Mouse (Mus musculus) liver, embryonic 14.5 days (tissue): Measurements from ENCODE around the gene Med24.

Experiments
- CTCF ChIP-seq: IDR thresholded peaks from 2 replicates; pipeline ENCODE4 v1.5.1; 2016; ENCODE audit warnings: antibody characterized with exemption, low read depth, control low read depth
- EP300 ChIP-seq: IDR thresholded peaks from 2 replicates; pipeline ENCODE4 v1.6.1; 2016; ENCODE audit warnings: antibody characterized with exemption, low read depth

DNA sequence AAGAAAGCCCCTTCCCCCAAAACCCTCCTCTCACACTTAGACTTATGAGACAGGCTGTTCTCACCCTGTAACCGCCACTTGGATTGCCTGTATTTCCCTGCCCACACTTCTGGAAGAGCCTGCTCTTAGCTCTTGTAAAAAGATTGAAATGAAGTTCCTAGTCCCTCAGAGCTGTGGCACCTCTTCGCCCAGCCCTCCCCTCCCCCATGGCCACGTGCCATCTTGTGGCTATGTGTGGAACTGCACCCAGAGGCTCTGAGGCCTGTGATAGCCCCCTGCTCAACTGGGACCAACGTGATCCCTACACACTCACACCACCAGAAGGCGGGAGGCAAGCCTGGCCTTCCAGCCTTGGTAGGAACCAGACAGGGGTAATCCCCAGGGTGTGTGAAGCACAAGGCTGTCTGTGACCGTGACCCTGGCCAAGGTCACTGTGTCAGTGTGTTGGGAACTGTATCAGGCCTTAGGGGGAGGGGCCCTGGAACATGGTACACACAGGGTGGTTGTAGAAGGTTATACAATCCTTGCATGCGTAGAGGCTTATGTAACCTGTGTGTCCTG, 25.5 kb upstream of the Med24 start:
- TF ChIP-seq CTCF (peak; percentile 100), EP300 (no peak)
